Mouse (Mus musculus): ENCODE measurements around the gene Serpini2.
A peak's percentile ranks its signal among the peaks of the same experiment; 100 is the strongest.

Gene Serpini2

GRCm38 (mm10) chr3:75202808-75203503, 66.9 kb downstream of the Serpini2 start:
- no peaks in the 10 kb centered on the region for H3K27me3 ChIP-seq (ENCODE audit: control insufficient read depth, insufficient read depth, low read length, poor library complexity, severe bottlenecking)
- H3K36me3 ChIP-seq (ENCODE audit: control insufficient read depth, insufficient read depth, low read length, poor library complexity, severe bottlenecking), result no peaks in the 10 kb centered on the region
- peak; percentile 60 for DNase-seq (ENCODE audit: low read depth, low spot score)

Measured in splenic B cell, adult 2 months (primary cell).